Mouse (Mus musculus) adrenal gland, adult 8-10 months (tissue): ENCODE data around the gene Itgad. TPM values are rescaled to one million over a fixed set of nuclear protein-coding genes. Genes with fewer than 3 reads are reported as not detected.
A peak's percentile ranks its signal among the peaks of the same experiment; 100 is the strongest.

Experiments used
- DNase-seq: peaks from one replicate; pipeline ENCODE4 v3.0.0; 2022
- total RNA-seq, 4 experiments: library from RNA; stranded (reverse); gene quantifications; 2 replicates each; pipeline ENCODE4 v1.2.4; 2022

The Itgad gene
- total RNA-seq, 4 experiments from 2014 or later, result 0.40 to 0.46 TPM; not detected in 2

DNA sequence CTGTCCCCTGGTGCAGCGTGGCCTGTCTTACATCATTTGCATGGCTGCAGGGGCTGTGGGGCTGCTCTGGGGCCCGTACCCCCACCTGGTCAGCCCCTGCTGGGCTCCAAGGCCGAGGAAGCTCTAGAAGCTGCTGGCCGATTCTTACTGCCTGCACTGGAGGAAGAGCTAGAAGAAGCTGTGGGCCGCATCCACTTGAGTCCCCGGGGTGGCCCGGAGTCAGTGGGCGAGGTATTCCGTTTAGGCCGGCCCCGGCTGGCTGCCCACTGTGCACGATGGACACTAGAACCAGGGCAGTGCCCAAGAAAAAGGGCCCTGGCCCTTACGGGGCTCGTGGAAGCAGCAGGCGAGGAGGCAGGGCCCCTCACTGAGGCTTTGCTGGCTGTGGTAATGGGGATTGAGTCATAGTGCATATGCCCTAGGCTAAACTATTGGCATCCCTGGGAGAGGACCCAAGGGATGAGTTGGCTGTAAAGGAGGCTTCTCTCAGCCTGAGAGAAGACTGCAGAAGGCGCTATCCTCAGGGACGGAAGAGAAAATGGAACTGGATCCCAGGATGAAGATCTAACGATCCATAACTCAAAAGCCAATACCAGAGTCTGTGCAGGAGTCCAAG, 90.3 kb downstream of the Itgad start:
- no peak for DNase-seq

DNA sequence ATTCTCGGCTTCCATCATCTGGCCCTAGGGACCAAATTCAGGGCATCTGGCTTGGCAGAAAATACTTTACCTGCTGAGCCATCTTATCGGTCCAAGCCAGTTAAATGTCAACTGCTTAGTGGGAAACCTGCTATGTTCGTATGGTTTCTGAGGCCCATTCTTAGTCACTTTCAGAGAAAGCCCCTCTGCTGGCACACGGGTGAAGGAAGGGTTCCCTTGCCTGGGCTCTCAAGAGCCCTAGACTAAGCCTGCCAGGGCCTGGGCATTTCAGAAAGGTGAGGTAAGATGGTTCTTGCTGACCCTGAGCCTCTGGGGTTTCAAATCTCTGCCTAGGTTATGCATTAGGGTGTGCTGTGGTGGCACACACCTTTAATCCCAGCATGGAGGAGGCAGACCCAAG, 91.4 kb downstream of the Itgad start:
- DNase-seq, result no peak

DNA sequence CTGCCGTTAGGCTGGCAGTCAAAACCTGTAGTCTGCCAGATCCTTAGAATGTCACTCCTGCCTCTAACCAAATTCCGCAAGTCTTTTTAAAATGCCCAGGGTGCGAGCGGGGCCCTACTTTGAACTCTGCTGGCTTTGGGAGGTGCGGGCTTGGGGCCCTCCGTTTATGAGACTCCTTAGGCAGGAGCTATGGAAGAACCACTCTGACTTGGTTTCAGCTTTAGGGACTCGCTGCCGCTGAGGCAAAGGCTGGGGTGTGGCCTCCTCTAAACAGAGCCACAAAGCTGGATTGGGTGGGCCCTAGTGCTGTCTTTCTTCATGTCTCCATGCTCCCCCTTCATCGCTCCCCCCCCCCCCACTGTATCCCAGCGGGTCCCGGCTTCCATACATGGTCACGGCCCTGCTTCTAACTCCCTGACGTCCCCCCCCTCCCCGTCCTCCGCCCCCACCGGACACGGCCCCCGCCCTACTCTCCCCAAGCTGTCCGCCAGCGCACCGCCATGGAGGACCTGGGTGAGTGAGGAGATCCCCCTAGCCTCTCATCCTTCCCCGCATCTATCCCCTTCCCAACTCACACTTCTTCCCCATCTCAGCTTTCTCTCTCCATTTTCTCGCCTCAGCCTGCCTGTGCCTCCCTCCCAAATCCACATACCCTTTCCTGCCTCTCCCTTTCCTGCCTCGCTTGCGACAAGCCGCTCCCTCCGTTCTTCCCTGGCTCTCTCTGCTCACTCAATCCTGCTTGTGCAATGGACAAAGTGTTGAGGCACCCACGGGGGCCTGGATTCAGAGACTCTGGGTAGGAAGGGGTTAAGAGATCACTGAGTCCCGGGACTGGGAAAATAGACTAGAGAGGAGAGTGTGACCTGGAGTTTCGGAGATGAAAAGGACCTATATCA, 92.6 kb downstream of the Itgad start, which contains the start of gene Tgfb1i1:
Gene Tgfb1i1 (plus strand): TSS at position 317 of the 896 bp plus-strand sequence.
- DNase-seq, result no peak

DNA sequence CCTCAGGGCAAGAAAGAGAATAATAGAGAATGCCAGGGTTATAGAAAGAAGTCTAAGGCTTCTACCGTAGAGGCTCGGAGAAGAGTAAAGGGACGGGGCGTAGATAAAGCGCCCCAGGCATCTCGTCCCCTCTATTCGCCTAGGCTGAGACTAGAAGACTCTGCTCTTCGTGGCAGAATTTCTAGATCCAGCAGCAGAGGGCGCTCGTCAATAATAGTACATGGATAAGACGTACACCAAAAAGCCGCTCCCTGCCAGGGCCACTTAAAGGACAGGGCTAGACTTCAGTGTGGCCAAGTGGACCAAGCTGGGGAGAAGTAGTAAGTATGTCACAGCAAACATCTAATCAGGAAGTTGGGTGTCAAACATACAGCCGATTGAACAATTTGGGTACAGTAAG, 93.3 kb downstream of the Itgad start:
- DNase-seq, result peak; percentile 71

DNA sequence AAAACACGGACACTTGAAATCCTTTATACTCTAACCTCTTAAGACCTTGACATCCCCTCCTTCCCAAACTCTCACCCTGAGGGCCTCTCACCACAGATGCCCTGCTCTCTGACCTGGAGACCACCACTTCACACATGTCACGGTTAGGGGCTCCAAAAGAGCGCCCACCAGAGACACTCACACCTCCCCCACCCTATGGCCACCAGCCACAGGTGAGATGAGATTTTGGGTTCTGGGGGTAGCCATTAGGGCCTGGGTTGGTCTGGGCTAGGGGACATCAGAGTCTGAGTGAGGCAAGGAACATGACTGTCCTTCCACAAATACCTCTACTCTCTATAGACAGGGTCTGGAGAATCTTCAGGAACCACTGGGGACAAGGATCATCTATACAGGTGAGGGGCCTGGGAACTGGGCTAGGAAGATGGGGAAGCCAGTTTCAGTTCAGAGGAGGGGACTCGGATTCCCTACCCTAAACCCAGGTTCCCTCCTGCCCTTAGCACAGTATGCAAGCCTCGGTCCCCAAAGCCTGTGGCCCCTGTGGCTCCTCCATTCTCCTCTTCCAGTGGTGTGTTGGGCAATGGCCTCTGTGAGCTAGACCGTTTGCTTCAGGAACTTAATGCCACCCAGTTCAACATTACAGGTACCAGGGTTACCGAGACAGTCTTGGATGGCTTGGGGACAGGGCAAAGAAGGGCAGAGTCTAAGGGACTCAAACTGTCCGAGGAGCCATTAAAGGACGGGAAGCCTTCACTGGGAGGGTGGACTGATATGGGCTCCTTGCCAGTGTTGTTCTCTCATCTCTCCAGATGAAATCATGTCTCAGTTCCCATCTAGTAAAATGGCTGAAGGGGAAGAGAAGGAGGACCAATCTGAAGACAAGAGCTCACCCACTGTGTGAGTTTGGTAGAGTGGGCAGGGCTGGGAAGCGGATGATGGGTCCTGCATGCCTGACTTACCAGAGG, 94.2 kb downstream of the Itgad start:
- DNase-seq, result no peak

DNA sequence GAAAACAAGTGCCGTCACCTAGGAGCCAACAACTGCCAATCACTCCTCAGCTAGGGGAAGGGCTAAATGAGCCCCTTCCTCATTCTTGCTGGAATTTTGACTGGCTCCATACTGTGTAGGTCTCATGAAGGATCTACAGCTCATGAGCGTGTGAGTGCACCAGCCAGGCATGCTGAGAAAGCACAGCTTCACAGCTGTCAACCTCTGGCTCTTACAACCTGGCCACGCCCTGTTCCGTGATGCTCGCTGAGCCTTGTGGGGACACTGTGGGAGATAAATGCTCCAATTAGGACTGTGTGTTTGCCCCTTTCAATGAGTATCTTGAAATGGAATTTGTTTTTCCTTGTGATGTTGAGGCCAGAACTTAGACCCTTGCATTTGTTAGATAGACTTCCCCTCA, 95.8 kb downstream of the Itgad start:
- DNase-seq, result no peak

DNA sequence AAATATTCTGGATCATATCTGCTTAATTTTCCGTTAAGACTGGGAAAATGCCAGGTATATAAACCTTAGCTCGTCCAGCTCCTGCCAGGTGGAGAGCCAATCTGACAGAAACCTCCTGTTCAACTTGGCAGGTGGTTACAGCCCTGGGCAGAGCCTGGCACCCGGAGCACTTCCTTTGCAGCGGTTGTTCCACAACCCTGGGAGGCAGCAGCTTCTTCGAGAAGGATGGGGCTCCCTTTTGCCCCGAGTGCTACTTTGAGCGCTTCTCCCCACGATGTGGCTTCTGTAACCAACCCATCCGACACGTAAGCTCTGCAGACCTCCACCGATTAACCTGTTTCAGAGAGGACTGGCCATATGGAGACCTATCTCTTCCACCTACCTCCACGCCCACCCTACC, 97.8 kb downstream of the Itgad start:
- DNase-seq, result no peak

DNA sequence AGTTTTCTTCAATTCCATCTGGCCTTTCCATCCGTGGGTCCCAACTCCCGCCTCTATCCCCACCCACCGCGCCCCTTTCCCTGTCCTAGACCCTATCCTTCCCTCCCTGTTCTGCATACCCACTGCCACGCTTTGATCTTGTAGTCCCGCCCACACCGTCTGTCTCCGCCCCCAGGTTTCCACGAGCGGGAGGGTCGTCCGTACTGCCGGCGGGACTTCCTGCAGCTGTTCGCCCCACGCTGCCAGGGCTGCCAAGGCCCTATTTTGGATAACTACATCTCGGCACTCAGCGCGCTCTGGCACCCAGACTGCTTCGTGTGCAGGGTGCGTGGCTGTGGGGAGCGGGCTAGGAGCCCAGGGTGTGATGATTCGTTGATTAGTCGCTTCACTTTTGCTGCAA, 98.4 kb downstream of the Itgad start:
- no peak for DNase-seq

DNA sequence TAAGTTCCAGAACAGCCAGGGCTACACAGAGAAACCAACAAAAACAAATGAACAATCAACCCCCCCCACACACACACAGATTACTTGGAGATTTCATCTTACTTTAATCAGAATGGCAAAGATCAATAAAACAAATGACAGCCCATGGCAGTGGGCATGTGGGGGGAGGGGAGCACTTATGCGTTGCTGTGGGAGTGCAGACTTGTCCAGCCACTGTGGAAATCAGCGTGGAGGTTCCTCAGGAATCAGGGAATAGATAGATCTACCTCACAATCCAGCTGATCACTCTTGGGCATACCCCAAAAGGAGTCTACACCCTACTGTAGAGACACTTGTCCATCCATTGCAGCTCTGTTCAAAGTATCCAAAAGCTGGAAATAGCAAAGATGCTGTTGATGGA, 100.8 kb downstream of the Itgad start:
- no peak for DNase-seq

DNA sequence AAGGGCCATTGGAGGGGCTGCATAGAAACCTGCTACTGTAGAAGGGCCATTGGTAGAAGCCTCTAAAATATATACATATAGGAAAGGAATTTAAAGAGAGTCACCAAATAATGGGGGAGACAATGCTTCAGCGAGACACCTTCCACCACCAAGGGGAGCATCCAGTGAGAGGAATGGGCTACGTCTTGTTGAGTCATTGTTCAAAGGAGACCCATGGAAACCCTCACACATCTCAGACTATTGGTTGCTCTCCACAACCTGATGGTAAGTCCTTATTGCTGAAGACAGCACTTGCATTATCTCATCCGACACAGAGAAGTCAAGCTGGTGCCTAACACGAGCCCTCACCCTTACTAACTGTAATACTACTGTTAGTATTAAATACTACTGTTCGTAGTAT, 101.6 kb downstream of the Itgad start:
- DNase-seq, result no peak

DNA sequence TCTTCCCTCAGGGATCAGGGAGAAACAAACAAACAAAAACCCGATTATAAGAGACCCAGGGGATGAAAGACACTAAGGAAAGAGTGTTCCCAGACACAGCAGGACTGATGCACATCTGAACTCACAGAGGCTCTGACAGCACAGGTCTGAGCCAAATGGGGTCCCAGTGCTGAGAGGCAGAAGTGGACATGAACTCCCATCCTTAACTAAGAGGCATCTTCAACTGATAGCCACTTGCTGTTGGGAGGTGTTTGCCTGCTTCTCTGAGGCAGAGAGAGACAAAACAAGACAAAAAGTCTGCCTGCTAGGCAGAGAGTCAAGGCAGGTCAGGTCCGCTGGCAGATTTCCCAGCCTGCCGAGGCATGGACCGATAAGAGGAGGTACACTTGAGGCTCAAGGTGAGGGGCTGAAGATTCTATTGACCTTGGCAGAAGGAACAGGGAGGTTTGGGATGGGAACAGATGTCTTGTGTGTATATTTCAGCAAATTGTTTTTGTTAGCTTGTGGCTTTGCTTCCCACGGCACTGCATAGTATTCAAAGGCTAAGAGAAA, 102.7 kb downstream of the Itgad start:
- no peak for DNase-seq

DNA sequence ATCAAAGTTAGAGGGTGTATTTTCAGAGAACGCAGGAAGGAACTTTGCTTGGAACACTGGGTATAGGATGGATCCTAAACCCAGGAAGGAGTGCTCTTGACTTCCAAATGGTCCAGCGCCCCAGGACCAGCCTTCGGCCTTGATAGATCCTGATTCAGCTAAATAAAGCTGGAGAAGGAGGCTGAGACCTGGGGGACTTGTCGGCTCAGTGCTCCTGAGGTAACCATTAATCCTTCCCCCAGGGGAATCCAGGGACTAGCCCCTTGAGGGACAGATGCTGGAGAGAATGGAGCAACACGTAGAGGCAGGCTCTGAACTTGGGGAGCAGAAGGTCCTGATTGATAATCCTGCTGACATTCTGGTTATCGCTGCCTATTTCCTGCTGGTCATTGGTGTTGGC, 111.2 kb downstream of the Itgad start, which contains the start of gene Slc5a2:
Gene Slc5a2 (plus strand): TSS at position 247 of the 400 bp plus-strand sequence.
- no peak for DNase-seq

DNA sequence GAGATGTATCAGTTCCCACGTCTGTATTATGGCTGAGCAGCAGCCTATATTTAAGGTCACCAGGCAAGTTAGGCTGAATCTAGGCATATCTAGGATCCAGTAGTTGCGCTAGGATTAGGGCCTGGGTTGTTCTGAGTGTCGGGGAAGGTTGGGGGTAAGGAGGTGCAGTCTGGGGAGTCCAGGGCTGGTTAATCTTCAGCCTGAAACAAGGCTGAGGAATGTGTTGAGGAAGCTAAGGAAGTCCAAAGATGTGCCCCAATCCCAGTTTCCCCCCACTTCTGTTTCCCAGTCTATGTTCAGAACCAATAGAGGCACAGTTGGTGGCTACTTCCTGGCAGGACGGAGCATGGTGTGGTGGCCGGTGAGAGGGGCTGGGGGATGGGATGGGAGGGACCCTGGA, 111.9 kb downstream of the Itgad start:
- no peak for DNase-seq

DNA sequence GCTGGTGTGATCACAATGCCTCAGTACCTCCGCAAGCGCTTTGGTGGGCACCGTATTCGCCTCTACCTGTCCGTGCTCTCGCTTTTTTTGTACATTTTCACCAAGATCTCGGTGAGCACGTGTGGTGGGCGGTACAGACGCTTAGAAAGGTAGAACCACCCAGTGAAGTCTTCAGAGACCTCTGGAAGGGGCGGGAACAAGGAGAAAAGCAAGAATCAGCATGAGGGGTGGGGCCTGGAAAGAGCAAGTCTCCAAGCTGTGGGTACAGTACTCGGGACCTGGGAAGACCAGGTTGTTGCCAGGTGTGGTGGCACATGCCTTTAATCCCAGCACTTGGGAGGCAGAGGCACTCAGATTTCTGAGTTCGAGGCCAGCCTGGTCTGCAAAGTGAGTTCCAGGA, 113.2 kb downstream of the Itgad start:
- DNase-seq, result no peak

DNA sequence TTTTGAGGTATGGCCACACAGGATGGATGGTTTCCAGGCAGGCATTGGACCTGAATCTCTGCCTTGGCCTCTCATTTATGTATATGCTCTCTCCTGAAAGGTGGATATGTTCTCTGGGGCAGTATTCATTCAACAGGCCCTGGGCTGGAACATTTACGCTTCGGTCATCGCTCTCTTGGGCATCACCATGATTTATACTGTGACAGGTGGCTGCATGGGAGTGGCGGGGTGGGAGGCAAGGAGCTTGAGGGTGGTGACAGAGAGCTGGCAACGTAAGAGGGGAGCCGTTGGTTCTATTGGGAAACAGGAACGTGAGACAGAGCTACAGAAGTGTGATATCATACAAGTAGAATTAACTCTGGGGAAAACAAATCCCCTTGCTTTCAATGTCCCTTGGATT, 113.6 kb downstream of the Itgad start:
- DNase-seq, result no peak

DNA sequence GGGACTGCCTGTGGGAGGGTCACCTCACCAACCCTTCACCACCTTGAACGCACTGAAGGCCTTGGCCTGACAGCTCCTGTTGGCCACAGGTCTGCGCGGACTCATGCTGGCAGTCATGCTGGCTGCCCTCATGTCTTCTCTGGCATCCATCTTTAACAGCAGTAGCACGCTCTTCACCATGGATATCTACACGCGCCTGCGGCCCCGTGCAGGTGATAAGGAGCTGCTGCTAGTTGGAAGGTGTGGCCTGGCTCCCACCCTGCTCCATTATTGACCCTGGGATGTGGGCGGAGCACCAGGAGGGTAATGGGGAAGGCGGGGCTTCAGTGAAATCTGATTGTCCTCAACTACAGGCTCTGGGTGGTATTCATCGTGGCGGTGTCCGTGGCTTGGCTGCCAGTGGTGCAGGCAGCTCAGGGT, 116.3 kb downstream of the Itgad start:
- no peak for DNase-seq

DNA sequence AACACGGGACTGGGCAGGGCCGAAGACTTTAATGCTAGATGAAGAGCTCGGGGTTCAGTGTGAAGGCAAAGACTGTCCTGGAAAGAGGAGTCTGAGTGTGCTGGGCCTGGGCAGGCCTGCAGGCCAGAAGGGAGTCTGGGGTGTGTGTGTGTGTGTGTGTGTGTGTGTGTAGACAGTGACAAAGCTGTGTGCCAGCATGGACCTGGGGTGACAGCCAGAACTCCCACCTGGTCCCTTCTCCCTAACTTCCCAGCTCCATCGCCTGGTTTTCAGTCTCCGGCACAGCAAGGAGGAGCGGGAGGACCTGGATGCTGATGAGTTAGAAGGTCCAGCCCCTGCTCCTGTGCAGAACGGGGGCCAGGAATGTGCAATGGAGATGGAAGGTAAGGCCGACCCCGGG, 117.3 kb downstream of the Itgad start:
- no peak for DNase-seq

Other genes with a start within 250 kb of the Itgad start
- gene Kat8, start 241.9 kb upstream of the Itgad start, total RNA-seq, result 10 to 100 TPM; 29.0 to 33.4 (median 31.1) TPM
- under 1 TPM in 1 of 4 experiments, not detected in 3; 0.16 TPM for gene Prss8, start 224.3 kb upstream of the Itgad start, total RNA-seq
- 10 to 100 TPM in 2 of 4 experiments, 1 to 10 TPM in 2; 8.4 to 10.5 (median 9.6) TPM for gene Prss36, start 207.7 kb upstream of the Itgad start, total RNA-seq
- 100 to 1,000 TPM; 106 to 430 (median 307) TPM for gene Fus, start 186.9 kb upstream of the Itgad start, total RNA-seq
- 1 to 10 TPM; 4.0 to 5.8 (median 4.5) TPM for gene Pycard, start 160.5 kb upstream of the Itgad start, total RNA-seq
- under 1 TPM in 3 of 4 experiments, not detected in 1; 0.12 to 0.31 (median 0.24) TPM for gene Trim72, start 150.4 kb upstream of the Itgad start, total RNA-seq
- gene Itgam, start 91.7 kb upstream of the Itgad start, total RNA-seq, result 1 to 10 TPM; 5.6 to 6.9 (median 6.4) TPM
- gene Gm49368, start 91.7 kb upstream of the Itgad start, total RNA-seq, result under 1 TPM in 1 of 4 experiments, not detected in 3; 0.11 TPM
- gene Itgax, start 24.8 kb upstream of the Itgad start, total RNA-seq, result 1 to 10 TPM; 1.6 to 9.6 (median 5.1) TPM
- 1 to 10 TPM in 2 of 4 experiments, not detected in 2; 4.1 to 5.3 TPM for gene Cox6a2, start 52.0 kb downstream of the Itgad start, total RNA-seq
- gene Armc5, start 83.0 kb downstream of the Itgad start, total RNA-seq, result 10 to 100 TPM; 23.2 to 30.2 (median 24.4) TPM
- 10 to 100 TPM in 2 of 4 experiments, 1 to 10 TPM in 2; 8.8 to 11.7 (median 9.9) TPM for gene 9130023H24Rik, start 83.7 kb downstream of the Itgad start, total RNA-seq
- gene Tgfb1i1, start 92.4 kb downstream of the Itgad start, total RNA-seq, result 10 to 100 TPM; 17.0 to 24.2 (median 20.5) TPM
- not detected for gene Slc5a2, start 111.3 kb downstream of the Itgad start, total RNA-seq
- gene BC017158, start 143.8 kb downstream of the Itgad start, total RNA-seq, result 10 to 100 TPM; 33.0 to 64.0 (median 46.6) TPM